18 mouse cellular contexts compared by ENCODE assay signal in the genomic region with DNA sequence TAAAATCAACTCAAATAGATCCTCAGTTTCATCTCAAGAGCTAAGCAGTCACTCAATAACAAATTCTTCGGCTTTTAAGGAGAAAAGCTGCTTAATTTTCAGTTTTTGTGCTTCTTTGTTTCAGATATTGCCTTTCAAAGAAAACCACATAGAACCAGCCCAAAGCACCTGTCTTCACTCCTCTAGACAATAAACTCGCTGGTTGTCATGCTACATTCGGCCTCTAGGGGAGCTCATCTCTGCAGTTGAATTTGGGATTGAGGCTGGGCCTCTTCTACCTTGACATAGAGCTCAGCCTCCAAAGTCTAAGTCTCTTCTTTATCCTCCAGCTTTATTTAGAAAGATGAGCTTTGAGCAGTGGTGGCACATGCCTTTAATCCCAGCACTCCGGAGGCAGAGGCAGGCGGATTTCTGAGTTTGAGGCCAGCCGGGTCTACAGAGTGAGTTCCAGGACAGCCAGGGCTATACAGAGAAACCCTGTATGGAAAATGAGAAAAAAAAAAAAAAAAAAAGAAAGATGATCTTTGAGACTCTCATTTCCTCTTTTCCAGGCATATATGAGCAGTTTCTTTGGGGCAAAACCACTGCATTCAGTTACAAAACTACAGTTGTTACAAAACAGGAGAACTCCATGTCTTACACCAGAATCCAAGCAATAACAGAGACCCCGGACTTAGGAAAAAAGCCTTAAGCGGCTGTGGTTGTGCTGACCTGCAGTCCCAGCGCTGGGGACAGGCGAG. TPM values are rescaled to one million over a fixed set of nuclear protein-coding genes. Genes with fewer than 3 reads are reported as not detected.
DNase-seq lines count a peak whose midpoint lies in the region; ATAC-seq and TF ChIP-seq lines count a peak whose summit lies in the region.
"Not testable (repeated sequence)": the region's sequence is repeated elsewhere in the genome, so short reads cannot be mapped to it uniquely, and the experiment has no call there.
"Had no signal": no experiment of that assay in that cellular context is flagged by ENCODE, and none has a peak within 500 bp of the region (broad histone marks: within the 10 kb centered on the region; RNA-seq: fewer than 3 reads in every experiment).

No protein-coding gene starts in this region.

- H3K79me2 ChIP-seq in CH12.LX (replicated peaks; ENCODE audit: control insufficient read depth, extremely low read depth, insufficient read depth, poor library complexity, severe bottlenecking); heart, adult 2 months (replicated peaks; ENCODE audit: control insufficient read depth, insufficient read depth, low read length): not testable (repeated sequence)

- H3K9me3 ChIP-seq in CH12.LX (replicated peaks; ENCODE audit: low read length): not testable (repeated sequence)

- WGBS in heart, adult 2 months: 81% methylated on average over 8 of the region's 10 CpGs

- H3K9ac ChIP-seq in CH12.LX (ENCODE audit: insufficient read depth, low read depth); heart, adult 2 months (ENCODE audit: low read depth, low read length): not testable (repeated sequence)

- intact Hi-C loops in heart, adult 2 months (cut with DNase I): loop anchor here (5.0 kb wide), 2 partner anchors 41 to 71 kb away; no protein-coding TSS in a partner anchor

- ATAC-seq in erythroid progenitor cell, adult 5-6 weeks (replicated peaks; ENCODE audit: low FRiP score, poor library complexity, severe bottlenecking): peak; percentile 63; the same call in 1 of the 2 replicates
- peak; percentile 71; the same call in 1 of the 2 replicates for ATAC-seq in megakaryocyte-erythroid progenitor cell, adult 5-6 weeks (replicated peaks; ENCODE audit: low FRiP score, low TSS enrichment, poor library complexity, severe bottlenecking)

- TF ChIP-seq RAD21 in CH12.LX (IDR thresholded peaks at IDR 0.05; ENCODE audit: low read depth, low read length): not testable (repeated sequence)

- not testable (repeated sequence) for H3K36me3 ChIP-seq in CH12.LX (replicated peaks in 1 of 2; ENCODE audit: control insufficient read depth in 1 of 2, insufficient read depth in 1 of 2, low read length in 1 of 2); heart, adult 2 months (ENCODE audit: control insufficient read depth, insufficient read depth, low read length)

- not testable (repeated sequence) for H3K27me3 ChIP-seq in CH12.LX (replicated peaks); heart, adult 2 months (ENCODE audit: control insufficient read depth, insufficient read depth, low read length)

- not testable (repeated sequence) for TF ChIP-seq CTCF in CH12.LX (conservative IDR thresholded peaks at IDR 0.05 in 1 of 2, IDR thresholded peaks at IDR 0.05 in 1 of 2; ENCODE audit: low read depth in 2 of 2, low read length in 2 of 2); bone marrow macrophage, adult 2 months (IDR thresholded peaks at IDR 0.05; ENCODE audit: low read depth, low read length)
- TF ChIP-seq CTCF in heart, adult 2 months (IDR thresholded peaks at IDR 0.05): peak; percentile 38
- TF ChIP-seq CTCF in layer of hippocampus, adult 2 months (conservative IDR thresholded peaks at IDR 0.05): peak; percentile 41; the same call in 1 of the 2 replicates

- TF ChIP-seq EP300 in CH12.LX (IDR thresholded peaks at IDR 0.05; ENCODE audit: low read length): peak; percentile 51
- TF ChIP-seq EP300 in heart, adult 2 months (IDR thresholded peaks at IDR 0.05; ENCODE audit: insufficient read depth, low read depth, low read length): not testable (repeated sequence)

- not testable (repeated sequence) for H3K4me3 ChIP-seq in CH12.LX (replicated peaks in 1 of 3; ENCODE audit: low read depth in 2 of 3, low read length in 2 of 3, poor library complexity in 1 of 3); bone marrow macrophage, adult 2 months (ENCODE audit: insufficient read depth, low read length); heart, adult 2 months; layer of hippocampus, adult 2 months

- DNase-seq in CH12.LX (ENCODE audit: extremely low read depth): peak; percentile 6
- DNase-seq in heart, adult 2 months; layer of hippocampus, adult 2 months (ENCODE audit: low spot score in 2 of 2): not testable (repeated sequence)

- in situ Hi-C loops in CH12.LX (cut with MboI; ENCODE audit: low pct_ligation_motif_present, low pct_unique_long_range_greater_than_20kb, low sequenced_read_pairs): not testable (repeated sequence)

- H3K4me2 ChIP-seq in CH12.LX (ENCODE audit: insufficient read depth, low read depth, poor library complexity, severe bottlenecking): not testable (repeated sequence)

- TF ChIP-seq POLR2A in CH12.LX (IDR thresholded peaks at IDR 0.05; ENCODE audit: low read depth, low read length); bone marrow macrophage, adult 2 months (IDR thresholded peaks at IDR 0.05; ENCODE audit: borderline replicate concordance, low read depth, low read length); heart, adult 2 months (IDR thresholded peaks at IDR 0.05; ENCODE audit: insufficient read depth, low read depth, low read length): not testable (repeated sequence)

- H3K27ac ChIP-seq in CH12.LX (ENCODE audit: insufficient read depth, low read depth); heart, adult 2 months; layer of hippocampus, adult 2 months: not testable (repeated sequence)
- H3K27ac ChIP-seq in bone marrow macrophage, adult 2 months (ENCODE audit: insufficient read depth, low read depth, low read length): peak overlapping the region; percentile 12; the same call in 1 of the 2 replicates

- dilution Hi-C loops in CH12.LX (cut with MboI; ENCODE audit: extremely low pct_ligation_motif_present, extremely low pct_unique_long_range_greater_than_20kb, low sequenced_read_pairs): not testable (repeated sequence)

- not testable (repeated sequence) for H3K4me1 ChIP-seq in CH12.LX (ENCODE audit: control insufficient read depth in 1 of 2, insufficient read depth in 2 of 2); heart, adult 2 months (ENCODE audit: control insufficient read depth, insufficient read depth, low read length)
- H3K4me1 ChIP-seq in bone marrow macrophage, adult 2 months (ENCODE audit: control insufficient read depth, insufficient read depth, low read length): peaks cover 18% of the 10 kb centered on the region

TF ChIP-seq in CH12.LX, 34 proteins besides CTCF, POLR2A, EP300 and RAD21:
- peak; percentile 84 for TF ChIP-seq ZNF384 (IDR thresholded peaks at IDR 0.05; ENCODE audit: low read depth, low read length)

RNA-seq across cellular contexts. Expression of a gene that starts 23.4 kb away (rescaled TPM):
- total RNA-seq in CH12.LX (2012; rRNA removed) (666 and 677 TPM in 2 replicates), CH12.LX (2014; rRNA removed) (510 and 514 TPM in 2 replicates)
- polyA plus RNA-seq in CH12.LX (2012; ENCODE audit: insufficient read length, low read depth): 784 and 854 TPM in 2 replicates
- 227 and 262 TPM in 2 replicates for polyA plus RNA-seq in bone marrow macrophage, adult 2 months (2012; ENCODE audit: insufficient read depth, insufficient read length, missing spikeins)
- 3.4 and 20.5 TPM in 2 replicates for total RNA-seq in erythroid progenitor cell, adult 5-6 weeks (2015; ENCODE audit: low replicate concordance)
- 1.3 TPM in 1 of 2 replicates, not detected in the other for total RNA-seq in erythroid progenitor cell, adult 5-6 weeks (2017; ENCODE audit: low replicate concordance)
- total RNA-seq in heart, adult 2 months (2021): 100 to 1,000 TPM; 132 to 142 TPM
- 204 and 233 TPM in 2 replicates for polyA plus RNA-seq in heart, adult 2 months (2012; rRNA removed)
- 10 to 100 TPM; 21.7 to 25.6 TPM for total RNA-seq in layer of hippocampus, adult 2 months (2021)
- 1.4 TPM in 1 of 2 replicates, not detected in the other for total RNA-seq in megakaryocyte-erythroid progenitor cell, adult 5-6 weeks (2014; fragmentation: Nextera tagmentation)
- total RNA-seq in megakaryocyte-erythroid progenitor cell, adult 5-6 weeks (2017): not detected in 2 replicates
- polyA plus RNA-seq: forebrain, embryonic 12.5 days; G1E; hindbrain, embryonic 10.5 days; hindbrain, embryonic 13.5 days had no signal

RNA-seq across cellular contexts. Expression of a gene that starts 27.4 kb away (rescaled TPM):
- not detected in 2 replicates for total RNA-seq in CH12.LX (2012; rRNA removed)
- 0.70 TPM in 1 of 2 replicates, not detected in the other for total RNA-seq in CH12.LX (2014; rRNA removed)
- not detected in 2 replicates for polyA plus RNA-seq in CH12.LX (2012; ENCODE audit: insufficient read length, low read depth)
- polyA plus RNA-seq in bone marrow macrophage, adult 2 months (2012; ENCODE audit: insufficient read depth, insufficient read length, missing spikeins): 2.8 TPM in 1 of 2 replicates, not detected in the other
- 5.9 and 6.8 TPM in 2 replicates for total RNA-seq in erythroid progenitor cell, adult 5-6 weeks (2015; ENCODE audit: low replicate concordance)
- total RNA-seq in erythroid progenitor cell, adult 5-6 weeks (2017; ENCODE audit: low replicate concordance): not detected in 2 replicates
- 100 to 1,000 TPM; 229 to 273 TPM for total RNA-seq in heart, adult 2 months (2021)
- polyA plus RNA-seq in heart, adult 2 months (2012; rRNA removed): 596 and 653 TPM in 2 replicates
- total RNA-seq in layer of hippocampus, adult 2 months (2021): 10 to 100 TPM; 62.3 to 66.9 TPM
- not detected in 2 replicates for total RNA-seq in megakaryocyte-erythroid progenitor cell, adult 5-6 weeks (2014; fragmentation: Nextera tagmentation)
- not detected in 2 replicates for total RNA-seq in megakaryocyte-erythroid progenitor cell, adult 5-6 weeks (2017)
- total RNA-seq: G1E had no signal
- polyA plus RNA-seq: G1E had no signal

RNA-seq across cellular contexts. Expression of a gene that starts 38.0 kb away (rescaled TPM):
- total RNA-seq in CH12.LX (2012; rRNA removed) (0.30 and 0.59 TPM in 2 replicates), CH12.LX (2014; rRNA removed) (0.31 and 0.54 TPM in 2 replicates)
- 0.82 and 0.99 TPM in 2 replicates for polyA plus RNA-seq in CH12.LX (2012; ENCODE audit: insufficient read length, low read depth)
- polyA plus RNA-seq in bone marrow macrophage, adult 2 months (2012; ENCODE audit: insufficient read depth, insufficient read length, missing spikeins): 2.0 and 2.9 TPM in 2 replicates
- not detected in 2 replicates for total RNA-seq in erythroid progenitor cell, adult 5-6 weeks (2015; ENCODE audit: low replicate concordance)
- total RNA-seq in erythroid progenitor cell, adult 5-6 weeks (2017; ENCODE audit: low replicate concordance): 3.7 TPM in 1 of 2 replicates, not detected in the other
- total RNA-seq in heart, adult 2 months (2021): under 1 TPM; 0.29 to 0.39 TPM
- polyA plus RNA-seq in heart, adult 2 months (2012; rRNA removed): 0.20 TPM in 1 of 2 replicates, not detected in the other
- total RNA-seq in layer of hippocampus, adult 2 months (2021): not detected
- total RNA-seq in megakaryocyte-erythroid progenitor cell, adult 5-6 weeks (2014; fragmentation: Nextera tagmentation): not detected in 2 replicates
- total RNA-seq in megakaryocyte-erythroid progenitor cell, adult 5-6 weeks (2017): not detected in 2 replicates
- total RNA-seq: G1E had no signal
- polyA plus RNA-seq: brain, embryonic 14.5 days; embryonic facial prominence, embryonic 11.5 days; embryonic facial prominence, embryonic 14.5 days; forebrain, embryonic 12.5 days; forebrain, embryonic 15.5 days; G1E; heart, embryonic 12.5 days; heart, embryonic 15.5 days; hindbrain, embryonic 10.5 days; hindbrain, embryonic 13.5 days; hindbrain, embryonic 16.5 days; intestine, embryonic 16.5 days had no signal

Comparison
In these comparisons a context has a peak if more than half of its experiments do, and no peak if none do; other contexts are left out.
1. RNA of a gene that starts 27.4 kb away (total RNA-seq): 229 to 273 TPM in heart, adult 2 months and 62.3 to 66.9 TPM in layer of hippocampus, adult 2 months; 5.9 to 6.8 TPM in erythroid progenitor cell, adult 5-6 weeks, 0.70 TPM in CH12.LX and not detected in megakaryocyte-erythroid progenitor cell, adult 5-6 weeks; every median in the first group is over 4 times any median in the second.